Mouse (Mus musculus): ENCODE measurements around the gene Derl3. TPM values are rescaled to one million over a fixed set of nuclear protein-coding genes. Genes with fewer than 3 reads are reported as not detected.

Derl3 gene
- 2.9 TPM for polyA plus RNA-seq (2017; shearing (Covaris generic))

DNA sequence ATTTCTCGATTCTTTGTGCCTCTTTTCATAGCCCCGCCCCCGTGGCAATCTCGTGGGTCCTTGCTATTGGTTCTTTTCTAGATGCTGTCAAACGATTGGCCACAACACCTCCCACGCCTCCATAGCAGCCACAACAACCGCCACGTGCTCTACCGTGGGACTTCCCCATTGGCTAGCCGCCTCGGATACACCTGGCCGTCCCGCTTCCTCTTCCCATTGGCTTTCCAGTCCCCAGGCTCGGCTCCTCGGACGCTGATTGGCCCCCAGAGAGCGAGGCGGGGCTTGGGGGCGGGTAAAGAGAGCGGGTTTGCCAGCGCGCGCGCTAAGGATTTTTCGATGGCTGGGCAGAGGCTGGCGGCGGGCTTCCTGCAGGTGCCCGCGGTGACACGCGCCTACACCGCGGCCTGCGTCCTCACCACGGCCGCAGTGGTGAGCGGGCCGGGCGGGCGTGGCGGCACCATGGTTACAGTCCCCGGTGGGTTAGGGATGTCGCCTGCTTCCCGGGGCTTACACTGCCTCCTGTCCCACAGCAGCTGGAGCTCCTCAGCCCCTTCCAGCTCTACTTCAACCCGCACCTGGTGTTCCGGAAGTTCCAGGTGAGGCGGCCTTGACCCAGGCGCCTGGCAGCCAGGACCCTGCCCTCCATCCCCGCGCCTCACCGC lies at the start of gene Derl3:
Gene Derl3 (plus strand): TSS at position 325 of the 662 bp plus-strand sequence.

DNA sequence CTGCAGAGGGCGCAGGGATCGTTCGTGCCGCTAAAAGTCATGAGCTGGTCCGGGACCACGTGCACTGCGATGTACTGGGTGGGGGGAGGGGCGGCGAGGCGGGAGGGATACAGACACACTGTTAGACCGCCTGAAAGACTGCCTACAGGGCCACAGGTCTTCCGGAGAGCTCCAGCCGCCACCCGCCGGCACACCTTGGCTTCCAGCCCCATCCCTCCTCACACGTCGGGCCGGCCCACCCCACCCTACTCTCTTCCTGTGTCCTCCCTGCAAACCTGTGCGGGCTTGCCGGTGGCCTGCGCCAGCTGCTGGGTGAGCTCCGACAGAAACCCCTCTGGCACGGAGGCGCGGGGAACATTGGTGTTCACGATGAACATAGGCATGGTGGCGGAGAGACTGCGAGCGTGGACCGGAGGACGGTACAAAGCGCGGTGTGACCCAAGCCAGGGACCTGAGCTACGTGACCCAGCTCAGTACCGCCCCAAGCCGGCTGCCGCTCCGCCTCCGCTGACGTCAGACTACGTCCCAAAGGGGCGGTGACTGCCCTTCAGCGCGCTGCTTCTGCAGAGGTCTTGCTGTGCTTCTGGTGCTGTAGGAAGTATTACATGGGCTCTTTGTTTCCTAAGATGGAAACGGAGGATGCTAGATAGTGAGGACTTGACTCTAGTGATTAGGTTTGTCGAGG lies 33.3 kb upstream of the Derl3 start, which contains the start of gene Mif:
Gene Mif (minus strand): TSS at position 455 of the 685 bp plus-strand sequence.

GRCm38 (mm10) chr10:75921026-75921725 lies 28.0 kb downstream of the Derl3 start, which contains the start of gene Smarcb1:
Smarcb1 (minus strand) TSS chr10:75921617.

GRCm38 (mm10) chr10:75932891-75933290 lies 39.7 kb downstream of the Derl3 start, which contains the start of gene Chchd10:
Chchd10 (plus strand) TSS chr10:75933130.

DNA sequence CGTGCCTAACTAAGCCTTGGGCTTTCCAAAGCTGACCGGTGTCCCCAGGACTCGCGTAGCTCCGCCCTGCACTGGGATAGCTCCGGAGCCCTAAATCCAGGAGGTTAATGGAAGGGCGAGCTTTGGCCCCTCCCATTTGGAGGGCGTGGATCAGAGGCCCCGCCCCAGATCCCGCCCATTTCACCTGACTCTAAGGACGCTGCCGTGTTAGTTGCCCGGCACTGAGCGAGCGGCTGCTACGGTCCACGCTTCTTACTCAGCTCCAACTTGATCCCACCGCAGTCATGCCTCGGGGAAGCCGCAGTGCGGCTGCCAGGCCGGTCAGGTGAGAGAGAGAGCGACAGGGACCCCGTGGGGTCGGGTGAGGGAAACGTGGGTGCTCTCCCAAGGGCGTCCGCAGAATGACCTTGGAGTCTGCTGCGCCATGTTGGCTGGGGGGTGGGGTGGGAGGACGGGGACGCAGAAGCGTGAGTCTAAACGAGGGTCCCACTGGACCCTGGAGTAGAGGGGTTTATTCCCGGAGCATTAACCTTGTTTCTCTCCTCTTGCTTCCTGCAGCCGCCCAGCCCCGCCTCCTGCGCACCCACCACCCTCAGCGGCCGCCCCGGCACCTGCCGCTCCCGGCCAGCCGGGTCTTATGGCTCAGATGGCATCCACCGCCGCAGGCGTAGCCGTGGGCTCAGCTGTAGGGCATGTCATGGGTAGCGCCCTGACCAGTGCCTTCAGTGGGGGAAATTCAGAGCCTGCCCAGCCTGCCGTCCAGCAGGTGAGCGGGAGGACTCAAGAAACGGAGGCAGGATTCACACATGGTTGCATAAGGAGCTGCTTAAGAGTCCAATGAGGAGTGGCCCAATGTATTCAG lies 42.7 kb downstream of the Derl3 start, which contains the start of gene Mmp11:
Gene Mmp11 (minus strand): TSS at position 817 of the 862 bp plus-strand sequence.

DNA sequence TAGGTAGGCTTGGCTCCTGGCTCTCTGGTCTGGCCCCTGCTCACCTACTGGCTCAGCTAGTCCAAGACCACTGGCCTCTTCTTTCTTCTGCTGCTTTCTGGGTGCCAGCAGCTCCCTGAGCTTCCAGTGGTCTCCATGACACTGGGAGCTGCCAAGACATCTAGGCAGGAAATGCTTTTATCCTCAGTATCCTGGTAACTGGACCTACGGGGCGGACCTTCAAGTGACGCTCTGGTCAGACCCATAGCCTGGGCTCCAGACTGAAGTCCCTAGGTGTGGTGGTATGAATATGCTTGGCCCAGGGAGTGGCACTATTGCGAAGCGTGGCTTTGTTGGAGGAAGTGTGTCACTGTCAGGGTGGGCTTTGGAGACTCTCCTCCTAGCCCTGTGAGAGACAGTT lies 47.3 kb downstream of the Derl3 start, which contains the start of gene Gm867:
Gene Gm867 (minus strand): TSS at position 153 of the 400 bp plus-strand sequence.

GRCm38 (mm10) chr10:75942736-75943477 lies 49.7 kb downstream of the Derl3 start, which contains the start of gene Vpreb3:
Vpreb3 (plus strand) TSS chr10:75943057.

Other genes starting within 250 kb of the Derl3 start
- gene Susd2, start 249.4 kb upstream of the Derl3 start, polyA plus RNA-seq (2017; shearing (Covaris generic)) = 10.2 TPM
- 52.2 TPM for gene Cabin1, start 129.1 kb upstream of the Derl3 start, polyA plus RNA-seq (2017; shearing (Covaris generic))
- 61.6 TPM for gene Ddt, start 120.0 kb upstream of the Derl3 start, polyA plus RNA-seq (2017; shearing (Covaris generic))
- not detected for gene Gm20441, start 112.5 kb upstream of the Derl3 start, polyA plus RNA-seq (2017; shearing (Covaris generic))
- 4.6 TPM for gene Gstt3, start 112.0 kb upstream of the Derl3 start, polyA plus RNA-seq (2017; shearing (Covaris generic))
- 0.17 TPM for gene Gstt1, start 94.8 kb upstream of the Derl3 start, polyA plus RNA-seq (2017; shearing (Covaris generic))
- gene Gstt4, start 70.9 kb upstream of the Derl3 start, polyA plus RNA-seq (2017; shearing (Covaris generic)) = not detected
- gene Gstt2, start 56.0 kb upstream of the Derl3 start, polyA plus RNA-seq (2017; shearing (Covaris generic)) = 48.5 TPM
- gene Mif, start 33.2 kb upstream of the Derl3 start, polyA plus RNA-seq (2017; shearing (Covaris generic)) = 582 TPM
- gene Smarcb1, start 28.2 kb downstream of the Derl3 start, polyA plus RNA-seq (2017; shearing (Covaris generic)) = 110 TPM
- gene Chchd10, start 39.7 kb downstream of the Derl3 start, polyA plus RNA-seq (2017; shearing (Covaris generic)) = 195 TPM
- gene Mmp11, start 43.1 kb downstream of the Derl3 start, polyA plus RNA-seq (2017; shearing (Covaris generic)) = 17.6 TPM
- 0.19 TPM for gene Gm867, start 47.3 kb downstream of the Derl3 start, polyA plus RNA-seq (2017; shearing (Covaris generic))
- gene Vpreb3, start 49.6 kb downstream of the Derl3 start, polyA plus RNA-seq (2017; shearing (Covaris generic)) = 1.1 TPM
- gene Gm5134, start 61.1 kb downstream of the Derl3 start, polyA plus RNA-seq (2017; shearing (Covaris generic)) = 1.8 TPM
- 39.0 TPM for gene Zfp280b, start 139.2 kb downstream of the Derl3 start, polyA plus RNA-seq (2017; shearing (Covaris generic))
- gene Slc5a4b, start 217.5 kb downstream of the Derl3 start, polyA plus RNA-seq (2017; shearing (Covaris generic)) = not detected

Data from CD4-positive, CD25-positive, alpha-beta regulatory T cell (primary cell).